Mouse (Mus musculus): Measurements from ENCODE around the gene Ewsr1.
"Not testable (repeated sequence)": the region's sequence is repeated elsewhere in the genome, so short reads cannot be mapped to it uniquely, and the experiment has no call there.

Gene Ewsr1

GRCm38 (mm10) chr11:5096480-5097020 lies 2.5 kb downstream of the Ewsr1 start:
- DNase-seq (ENCODE audit: low spot score in 2 of 2): no peak

GRCm38 (mm10) chr11:5095877-5096276 lies 3.2 kb downstream of the Ewsr1 start:
- no peak for DNase-seq (ENCODE audit: low spot score in 2 of 2)

GRCm38 (mm10) chr11:5091706-5092105 lies 7.4 kb downstream of the Ewsr1 start:
- DNase-seq (ENCODE audit: low spot score in 2 of 2): no peak

GRCm38 (mm10) chr11:5089147-5089546 lies 9.9 kb downstream of the Ewsr1 start:
- DNase-seq (ENCODE audit: low spot score in 2 of 2): no peak

GRCm38 (mm10) chr11:5076843-5077242 lies 22.2 kb downstream of the Ewsr1 start:
- not testable (repeated sequence) for DNase-seq (ENCODE audit: low spot score in 2 of 2)

- no peak for DNase-seq (ENCODE audit: low spot score in 2 of 2)
Observed at GRCm38 (mm10) chr11:5075760-5076159, 23.3 kb downstream of the Ewsr1 start.

GRCm38 (mm10) chr11:5074882-5075281 lies 24.2 kb downstream of the Ewsr1 start:
- DNase-seq (ENCODE audit: low spot score in 2 of 2): no peak

GRCm38 (mm10) chr11:5068126-5068971 lies 30.7 kb downstream of the Ewsr1 start:
- no peak for DNase-seq (ENCODE audit: low spot score in 2 of 2)

- DNase-seq (ENCODE audit: low spot score in 2 of 2): no peak
Observed at GRCm38 (mm10) chr11:5067063-5067462, 32.0 kb downstream of the Ewsr1 start.

GRCm38 (mm10) chr11:5065056-5065821 lies 33.8 kb downstream of the Ewsr1 start, which contains the start of gene Gas2l1:
Gene Gas2l1 (minus strand): TSS chr11:5065327.
- peak; percentile 53 to 67 for DNase-seq (ENCODE audit: low spot score in 2 of 2)

GRCm38 (mm10) chr11:5064282-5065055 lies 34.6 kb downstream of the Ewsr1 start:
- DNase-seq (ENCODE audit: low spot score in 2 of 2): no peak

GRCm38 (mm10) chr11:5063561-5064281 lies 35.3 kb downstream of the Ewsr1 start:
- DNase-seq (ENCODE audit: low spot score in 2 of 2): no peak

GRCm38 (mm10) chr11:5062860-5063505 lies 36.1 kb downstream of the Ewsr1 start:
- DNase-seq (ENCODE audit: low spot score in 2 of 2): no peak

- DNase-seq (ENCODE audit: low spot score in 2 of 2): no peak
Observed at GRCm38 (mm10) chr11:5062326-5062725, 36.7 kb downstream of the Ewsr1 start.

- DNase-seq (ENCODE audit: low spot score in 2 of 2): peak; percentile 66 to 67
Observed at GRCm38 (mm10) chr11:5061413-5062139, 37.5 kb downstream of the Ewsr1 start.

GRCm38 (mm10) chr11:5060756-5061412 lies 38.2 kb downstream of the Ewsr1 start:
- no peak for DNase-seq (ENCODE audit: low spot score in 2 of 2)

GRCm38 (mm10) chr11:5059704-5060156 lies 39.3 kb downstream of the Ewsr1 start:
- peak in 1 of 2 experiments; percentile 30 for DNase-seq (ENCODE audit: low spot score in 2 of 2)

- no peak for DNase-seq (ENCODE audit: low spot score in 2 of 2)
Observed at GRCm38 (mm10) chr11:5059230-5059629, 39.8 kb downstream of the Ewsr1 start.

- DNase-seq (ENCODE audit: low spot score in 2 of 2): no peak
Observed at GRCm38 (mm10) chr11:5058783-5059182, 40.3 kb downstream of the Ewsr1 start.

All from spleen, postnatal 36 days (tissue).